Mouse (Mus musculus) hindbrain, embryonic 11.5 days (tissue): ENCODE data around the gene Adh7. TPM values are rescaled to one million over a fixed set of nuclear protein-coding genes. Genes with fewer than 3 reads are reported as not detected.

Experiments
- ATAC-seq: fragments of 200-750 bp; cut with Nextera tagmentation; 2 replicates; pipeline ENCODE4 v1.8.0; 2017; ENCODE audit warnings: mild to moderate bottlenecking, moderate TSS enrichment, moderate library complexity; ENCODE audit not compliant: low FRiP score
- DNase-seq: peaks from one replicate; pipeline ENCODE4 v3.0.0-alpha.2; 2015; ENCODE audit warnings: low spot score
- H3K27ac ChIP-seq: fragments of 300-500 bp; sonication (generic); 2 replicates; pipeline ENCODE4 v1.5.1; 2014; ENCODE audit warnings: mild to moderate bottlenecking, low read depth, low read length
- H3K27me3 ChIP-seq: fragments of 300-500 bp; sonication (generic); 2 replicates; pipeline ENCODE4 v1.6.1; 2014; ENCODE audit warnings: mild to moderate bottlenecking, low read length, moderate library complexity, mixed read lengths; ENCODE audit not compliant: control insufficient read depth, insufficient read depth
- H3K36me3 ChIP-seq: fragments of 300-500 bp; sonication (generic); 2 replicates; pipeline ENCODE4 v1.6.1; 2014; ENCODE audit warnings: mild to moderate bottlenecking, low read length, moderate library complexity, mixed read lengths; ENCODE audit not compliant: control insufficient read depth, insufficient read depth
- H3K4me1 ChIP-seq: fragments of 300-500 bp; sonication (generic); replicated peaks from 2 replicates; pipeline ENCODE4 v1.6.1; 2014; ENCODE audit warnings: low read length, mixed read lengths; ENCODE audit not compliant: control insufficient read depth, insufficient read depth
- H3K4me2 ChIP-seq: fragments of 300-500 bp; sonication (generic); replicated peaks from 2 replicates; pipeline ENCODE4 v1.6.1; 2014; ENCODE audit warnings: mild to moderate bottlenecking, low read depth, low read length
- H3K4me3 ChIP-seq: fragments of 300-500 bp; sonication (generic); 2 replicates; pipeline ENCODE4 v1.5.1; 2014; ENCODE audit warnings: low read depth, low read length
- H3K9ac ChIP-seq: fragments of 300-500 bp; sonication (generic); 2 replicates; pipeline ENCODE4 v1.6.1; 2014; ENCODE audit warnings: low read depth, low read length
- H3K9me3 ChIP-seq: fragments of 300-500 bp; sonication (generic); 2 replicates; pipeline ENCODE4 v1.6.1; 2016; ENCODE audit warnings: low read length; ENCODE audit not compliant: control insufficient read depth
- WGBS: fragments of 180-500 bp; shearing (Covaris S2); extraction: QIAGEN DNeasy Blood & Tissue Kit; methylation state at CpG from one replicate; pipeline ENCODE4 v1.1.7; 2014; 5-methylcytosine and 5-hydroxymethylcytosine counted together
- polyA plus RNA-seq: library from polyadenylated mRNA; unstranded; fragments of >200 nt; fragmentation: Nextera tagmentation; extraction: Ambion mirVana; gene quantifications from 2 replicates; pipeline ENCODE4 v1.2.1, GENCODE M21; 2014

Gene Adh7
- polyA plus RNA-seq, 1 experiment from 2014 or later: 0.08 TPM

- no peaks in the 10 kb centered on the region for H3K36me3 ChIP-seq
- no peak overlapping the region for H3K4me2 ChIP-seq
- ATAC-seq (peak; percentile 83), DNase-seq (peak; percentile 44)
- no peak overlapping the region for H3K27ac ChIP-seq
- 30% methylated on average over 11 of the region's 11 CpGs for WGBS
- no peak overlapping the region for H3K9ac ChIP-seq
- H3K9me3 ChIP-seq: no peaks in the 10 kb centered on the region
- H3K4me3 ChIP-seq: no peak overlapping the region
- no peaks in the 10 kb centered on the region for H3K27me3 ChIP-seq
- no peaks in the 10 kb centered on the region for H3K4me1 ChIP-seq
These were observed 2.1 kb upstream of the Adh7 start for GRCm38 (mm10) chr3:138215395-138215989.

GRCm38 (mm10) chr3:138216091-138216490 is 1.5 kb upstream of the Adh7 start:
- 88% methylated on average over 8 of the region's 8 CpGs for WGBS
- Histone ChIP-seq H3K36me3 (no peaks in the 10 kb centered on the region), H3K27ac (no peak overlapping the region), H3K4me2 (no peak overlapping the region), H3K9me3 (no peaks in the 10 kb centered on the region), H3K4me3 (no peak overlapping the region), H3K9ac (no peak overlapping the region), H3K4me1 (no peaks in the 10 kb centered on the region), H3K27me3 (no peaks in the 10 kb centered on the region)
- DNase-seq (no peak), ATAC-seq (no peak)

GRCm38 (mm10) chr3:138221116-138221515 is 3.6 kb downstream of the Adh7 start:
- Histone ChIP-seq H3K4me1 (no peaks in the 10 kb centered on the region), H3K4me3 (no peak overlapping the region), H3K36me3 (no peaks in the 10 kb centered on the region), H3K9ac (no peak overlapping the region), H3K27me3 (no peaks in the 10 kb centered on the region), H3K9me3 (no peaks in the 10 kb centered on the region), H3K27ac (no peak overlapping the region), H3K4me2 (no peak overlapping the region)
- DNase-seq: no peak
- WGBS: 82% methylated on average over 11 of the region's 11 CpGs
- ATAC-seq: no peak

- no peaks in the 10 kb centered on the region for H3K36me3 ChIP-seq
- no peak overlapping the region for H3K9ac ChIP-seq
- H3K9me3 ChIP-seq: no peaks in the 10 kb centered on the region
- no peaks in the 10 kb centered on the region for H3K4me1 ChIP-seq
- H3K4me3 ChIP-seq: no peak overlapping the region
- DNase-seq (no peak), ATAC-seq (no peak)
- WGBS: 72% methylated on average over 4 of the region's 4 CpGs
- no peak overlapping the region for H3K27ac ChIP-seq
- no peak overlapping the region for H3K4me2 ChIP-seq
- H3K27me3 ChIP-seq: no peaks in the 10 kb centered on the region
These were observed 5.0 kb downstream of the Adh7 start for GRCm38 (mm10) chr3:138222511-138222910.

- 58% methylated on average over 5 of the region's 5 CpGs for WGBS
- Histone ChIP-seq H3K36me3 (no peaks in the 10 kb centered on the region), H3K4me3 (no peak overlapping the region), H3K4me1 (no peaks in the 10 kb centered on the region), H3K27me3 (no peaks in the 10 kb centered on the region), H3K9ac (no peak overlapping the region), H3K4me2 (no peak overlapping the region), H3K9me3 (no peaks in the 10 kb centered on the region), H3K27ac (no peak overlapping the region)
- DNase-seq (peak; percentile 80), ATAC-seq (peak; percentile 43; the same call in 1 of the 2 replicates)
These were observed 5.4 kb downstream of the Adh7 start for GRCm38 (mm10) chr3:138222952-138223351.

- DNase-seq (no peak), ATAC-seq (no peak)
- WGBS: 86% methylated on average over 13 of the region's 13 CpGs
- Histone ChIP-seq H3K9me3 (no peaks in the 10 kb centered on the region), H3K4me2 (no peak overlapping the region), H3K36me3 (no peaks in the 10 kb centered on the region), H3K27me3 (no peaks in the 10 kb centered on the region), H3K9ac (no peak overlapping the region), H3K27ac (no peak overlapping the region), H3K4me1 (no peaks in the 10 kb centered on the region), H3K4me3 (no peak overlapping the region)
These were observed 6.9 kb downstream of the Adh7 start for GRCm38 (mm10) chr3:138224363-138224954.

- Histone ChIP-seq H3K4me2 (no peak overlapping the region), H3K27ac (no peak overlapping the region), H3K4me3 (no peak overlapping the region), H3K4me1 (no peaks in the 10 kb centered on the region), H3K27me3 (no peaks in the 10 kb centered on the region), H3K9ac (no peak overlapping the region), H3K9me3 (no peaks in the 10 kb centered on the region), H3K36me3 (no peaks in the 10 kb centered on the region)
- 66% methylated on average over 7 of the region's 7 CpGs for WGBS
- ATAC-seq (no peak), DNase-seq (no peak)
These were observed 7.8 kb downstream of the Adh7 start for GRCm38 (mm10) chr3:138225331-138225730.

GRCm38 (mm10) chr3:138225853-138226252 is 8.3 kb downstream of the Adh7 start:
- H3K4me1 ChIP-seq: no peaks in the 10 kb centered on the region
- H3K36me3 ChIP-seq: no peaks in the 10 kb centered on the region
- ATAC-seq (0 out of 2 replicates have a peak, but pooled peaks have one; percentile 20), DNase-seq (peak; percentile 15)
- H3K9ac ChIP-seq: no peak overlapping the region
- no peak overlapping the region for H3K4me3 ChIP-seq
- H3K4me2 ChIP-seq: no peak overlapping the region
- no peaks in the 10 kb centered on the region for H3K9me3 ChIP-seq
- no peak overlapping the region for H3K27ac ChIP-seq
- H3K27me3 ChIP-seq: no peaks in the 10 kb centered on the region
- 26% methylated on average over 7 of the region's 7 CpGs for WGBS

GRCm38 (mm10) chr3:138226476-138226875 is 8.9 kb downstream of the Adh7 start:
- Histone ChIP-seq H3K27me3 (no peaks in the 10 kb centered on the region), H3K27ac (no peak overlapping the region), H3K9ac (no peak overlapping the region), H3K4me1 (no peaks in the 10 kb centered on the region), H3K4me3 (no peak overlapping the region), H3K4me2 (no peak overlapping the region), H3K36me3 (no peaks in the 10 kb centered on the region), H3K9me3 (no peaks in the 10 kb centered on the region)
- DNase-seq (no peak), ATAC-seq (no peak)
- 96% methylated on average over 6 of the region's 6 CpGs for WGBS
